Mouse (Mus musculus) cerebellum, adult 2 months (tissue): Measurements from ENCODE around the gene Apoa2.

Experiments used
- CTCF ChIP-seq: fragments of 200-500 bp; IDR thresholded peaks from 2 replicates; pipeline ENCODE4 v1.5.1; 2011; ENCODE audit warnings: low read depth, mild to moderate bottlenecking, control low read depth, low read length, moderate library complexity, borderline replicate concordance; ENCODE audit not compliant: insufficient read depth
- POLR2A ChIP-seq: fragments of 200-500 bp; IDR thresholded peaks from 2 replicates; pipeline ENCODE4 v1.6.1; 2011; ENCODE audit warnings: low read length, control low read depth, borderline replicate concordance; ENCODE audit not compliant: insufficient read depth

DNA sequence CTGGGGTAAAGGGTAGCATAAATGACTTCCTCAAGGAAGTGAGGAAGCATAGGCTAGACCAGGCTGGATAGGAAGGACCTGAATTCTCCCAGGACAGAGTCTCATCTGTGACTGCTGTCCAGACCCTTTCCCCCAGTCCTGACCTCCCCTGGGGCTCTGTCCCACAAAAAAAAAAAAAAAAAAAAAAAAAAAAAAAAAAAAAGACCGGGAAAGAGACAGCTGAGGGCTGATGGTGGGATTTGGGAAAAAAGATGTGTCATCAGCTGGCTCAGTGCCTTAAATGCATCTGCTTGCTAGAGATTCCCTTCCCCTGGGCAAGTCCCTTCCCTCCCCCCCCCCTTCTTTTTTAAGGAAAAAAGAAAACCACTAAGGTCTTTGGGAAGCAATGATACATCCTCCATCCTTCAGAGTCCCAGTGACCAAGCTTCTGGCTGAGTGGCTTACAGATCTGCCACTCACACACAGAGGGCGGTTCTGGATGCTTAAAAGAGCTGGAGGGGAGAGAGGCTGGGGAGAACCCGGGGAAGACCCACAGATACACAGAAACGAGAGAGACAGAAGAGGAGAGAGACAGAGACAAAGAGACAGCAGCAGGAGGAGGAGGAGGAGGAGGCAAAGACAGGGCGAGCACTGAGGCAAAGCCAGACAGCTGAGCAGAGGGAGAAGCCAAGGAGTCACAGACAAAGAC lies 25.2 kb downstream of the Apoa2 start, which contains the start of gene Adamts4:
- TF ChIP-seq POLR2A (no peak), CTCF (no peak)
